Mouse (Mus musculus) pancreas, adult 10 weeks (tissue): ENCODE data around the gene Prdm13. TPM values are rescaled to one million over a fixed set of nuclear protein-coding genes. Genes with fewer than 3 reads are reported as not detected.

Source experiments
- polyA plus RNA-seq: library from polyadenylated mRNA; stranded (reverse); fragments of 350-450 nt; fragmentation: Illumina TruSeq; extraction: RNeasy Lipid Tissue Mini Kit (QIAGEN cat#74804); gene quantifications from one replicate; pipeline ENCODE4 v1.2.3, GENCODE M21; 2015; ENCODE audit warnings: low read depth, low replicate concordance; ENCODE audit not compliant: insufficient read depth

Prdm13 gene
- polyA plus RNA-seq: not detected

DNA sequence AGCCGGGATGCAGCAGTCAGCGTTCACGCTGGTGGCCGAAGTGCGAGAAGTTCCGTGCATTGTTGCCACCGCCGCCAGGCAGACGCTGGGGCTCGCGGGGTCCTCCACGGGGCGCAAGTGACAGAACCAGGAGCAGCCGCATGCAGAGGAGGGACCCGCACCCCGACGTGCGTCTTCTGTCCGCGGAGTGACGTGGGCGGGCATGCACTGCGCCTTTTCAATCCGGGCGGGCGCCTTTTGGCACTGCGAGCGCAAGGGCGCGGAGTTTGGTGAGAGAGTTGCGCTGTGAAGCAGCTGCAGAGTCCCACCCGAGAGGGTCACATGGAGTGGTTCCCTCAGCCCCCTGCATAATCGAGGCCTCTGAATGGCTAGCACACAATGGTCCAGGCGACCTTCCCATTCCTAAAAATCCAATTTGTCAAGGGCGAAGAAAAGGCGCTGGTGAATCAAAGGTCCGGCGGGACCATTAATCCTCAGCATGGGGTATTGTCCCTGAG is at the start of gene Prdm13:
Prdm13 (minus strand) TSS at position 369 of the 497 bp plus-strand sequence.

DNA sequence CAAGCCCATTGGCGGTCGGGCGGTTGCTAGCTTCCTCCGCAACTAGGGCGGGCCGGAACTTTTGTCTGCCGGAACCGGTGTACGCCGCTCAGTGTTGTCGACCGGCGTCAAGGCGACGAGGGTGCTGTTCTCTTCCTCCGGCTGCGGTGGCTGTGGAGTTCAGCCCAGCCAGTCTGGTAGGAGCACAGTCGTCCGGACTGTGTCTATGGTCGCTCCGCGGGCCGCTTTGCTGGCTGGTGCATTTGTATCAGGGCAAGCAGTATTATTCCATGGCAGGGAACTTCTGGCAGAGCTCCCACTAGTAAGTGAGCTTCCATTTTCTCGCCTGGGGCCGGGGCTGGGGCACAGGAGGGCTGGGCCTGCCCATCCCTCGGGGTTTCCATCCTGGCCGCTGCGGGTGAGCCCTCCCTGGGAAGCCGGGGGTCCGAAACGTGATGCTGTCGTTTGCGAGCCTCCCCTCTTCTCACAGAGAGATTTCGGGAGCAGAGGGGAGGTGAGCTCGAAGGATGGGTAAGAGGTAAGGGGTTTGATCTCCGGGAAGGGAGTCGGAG is 41.9 kb upstream of the Prdm13 start, which contains the start of gene Ccnc:
Ccnc (plus strand) TSS at position 87 of the 551 bp plus-strand sequence.

Other genes starting within 250 kb of the Prdm13 start
- 6.3 TPM for gene Ccnc, start 41.7 kb upstream of the Prdm13 start, polyA plus RNA-seq
- gene Usp45, start 81.2 kb upstream of the Prdm13 start, polyA plus RNA-seq: 2.8 TPM
- gene Tstd3, start 81.2 kb upstream of the Prdm13 start, polyA plus RNA-seq: 2.3 TPM
- 37.7 TPM for gene Pnisr, start 161.6 kb upstream of the Prdm13 start, polyA plus RNA-seq
- gene Coq3, start 193.7 kb upstream of the Prdm13 start, polyA plus RNA-seq: 3.4 TPM
- 0.41 TPM for gene Faxc, start 245.4 kb upstream of the Prdm13 start, polyA plus RNA-seq